Mouse (Mus musculus): ENCODE data around the gene Foxa3. TPM values are rescaled to one million over a fixed set of nuclear protein-coding genes. Genes with fewer than 3 reads are reported as not detected.

Foxa3 gene
- polyA plus RNA-seq, 1 experiment = 0.07 TPM

DNA sequence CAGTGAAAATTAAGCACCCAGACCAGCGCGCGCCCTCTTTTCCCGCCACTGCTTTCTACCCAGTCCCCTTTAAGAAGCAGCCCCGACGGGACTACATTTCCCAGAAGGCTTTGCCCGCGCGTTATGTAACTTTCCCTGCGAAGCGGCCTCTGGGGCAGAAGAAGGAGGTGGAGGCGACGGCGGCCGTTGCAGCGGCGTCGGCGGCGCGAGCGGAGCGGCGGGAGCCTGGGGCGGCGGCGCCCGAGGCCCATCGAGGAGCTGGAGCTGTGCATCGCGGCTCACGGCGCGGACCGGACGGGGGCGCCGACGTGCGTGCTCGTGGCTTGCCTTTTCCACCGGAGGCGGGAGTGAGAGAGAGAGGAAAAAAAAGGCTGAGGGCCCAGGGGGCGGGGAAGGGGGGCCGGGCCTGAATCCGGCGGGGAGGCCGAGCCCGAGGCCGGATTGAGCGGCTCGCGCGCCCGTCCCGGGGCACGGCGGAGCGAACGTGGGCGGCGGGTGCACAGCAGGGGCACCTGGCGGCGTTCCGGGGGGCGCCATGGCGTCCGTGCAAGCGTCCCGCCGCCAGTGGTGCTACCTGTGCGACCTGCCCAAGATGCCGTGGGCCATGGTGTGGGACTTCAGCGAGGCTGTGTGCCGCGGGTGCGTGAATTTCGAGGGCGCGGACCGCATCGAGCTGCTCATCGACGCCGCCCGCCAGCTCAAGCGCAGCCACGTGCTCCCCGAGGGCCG, 19.3 kb downstream of the Foxa3 start, which contains the start of gene Irf2bp1:
Irf2bp1 (plus strand) TSS at position 143 of the 729 bp plus-strand sequence.
- peaks cover 4% of the 10 kb centered on the region for H3K9me3 ChIP-seq (ENCODE audit: control insufficient read depth, low read length)
- peak within 1 kb of the TSS; percentile 84 for H3K4me3 ChIP-seq (replicated peaks)
- H3K4me1 ChIP-seq (ENCODE audit: control insufficient read depth) = peaks cover 69% of the 10 kb centered on the region
- peaks cover 27% of the 10 kb centered on the region for H3K36me3 ChIP-seq (ENCODE audit: control insufficient read depth)
- H3K27me3 ChIP-seq (ENCODE audit: control insufficient read depth) = no peaks in the 10 kb centered on the region
- TF ChIP-seq GATA1 (IDR thresholded peaks at IDR 0.05; ENCODE audit: low read length) (no peak), TAL1 (IDR thresholded peaks at IDR 0.05; ENCODE audit: low read length) (no peak)

DNA sequence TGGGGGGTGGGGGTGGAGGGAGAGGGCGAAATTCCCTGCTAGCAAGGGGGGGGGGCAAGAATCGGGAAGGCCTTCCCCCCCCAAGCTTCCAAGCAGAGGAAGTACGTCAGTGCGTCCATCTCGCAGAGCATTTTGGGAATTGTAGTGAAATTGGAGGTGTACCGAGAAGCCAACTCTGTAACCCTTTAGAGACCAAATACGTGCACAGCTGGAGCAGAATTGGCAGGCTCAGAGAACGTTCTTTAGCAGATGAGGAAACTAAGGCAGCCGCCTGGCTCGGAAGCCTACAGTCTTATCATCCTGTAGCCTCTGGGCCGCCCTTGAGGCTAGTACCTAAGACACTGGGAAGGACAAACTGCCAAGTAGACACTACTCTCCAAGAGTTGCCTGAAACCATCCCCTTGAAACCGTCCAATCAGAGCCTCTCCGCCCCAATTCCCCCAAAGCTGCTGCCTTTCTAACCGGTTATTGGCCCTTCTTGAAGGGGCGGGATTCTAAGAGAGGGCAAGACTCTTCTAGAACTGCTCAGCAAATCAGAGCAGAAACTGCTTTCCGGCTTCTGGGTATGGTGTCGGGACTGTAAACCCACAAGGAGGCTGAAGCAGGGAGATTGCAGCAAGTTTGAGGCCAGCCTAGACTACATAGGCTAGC, 20.4 kb downstream of the Foxa3 start:
- H3K4me3 ChIP-seq (replicated peaks) = peak overlapping the region; percentile 68
- TF ChIP-seq TAL1 (IDR thresholded peaks at IDR 0.05; ENCODE audit: low read length) (no peak), GATA1 (IDR thresholded peaks at IDR 0.05; ENCODE audit: low read length) (no peak)
- peaks cover 4% of the 10 kb centered on the region for H3K9me3 ChIP-seq (ENCODE audit: control insufficient read depth, low read length)
- H3K27me3 ChIP-seq (ENCODE audit: control insufficient read depth) = no peaks in the 10 kb centered on the region
- peaks cover 69% of the 10 kb centered on the region for H3K4me1 ChIP-seq (ENCODE audit: control insufficient read depth)
- H3K36me3 ChIP-seq (ENCODE audit: control insufficient read depth) = peaks cover 27% of the 10 kb centered on the region

DNA sequence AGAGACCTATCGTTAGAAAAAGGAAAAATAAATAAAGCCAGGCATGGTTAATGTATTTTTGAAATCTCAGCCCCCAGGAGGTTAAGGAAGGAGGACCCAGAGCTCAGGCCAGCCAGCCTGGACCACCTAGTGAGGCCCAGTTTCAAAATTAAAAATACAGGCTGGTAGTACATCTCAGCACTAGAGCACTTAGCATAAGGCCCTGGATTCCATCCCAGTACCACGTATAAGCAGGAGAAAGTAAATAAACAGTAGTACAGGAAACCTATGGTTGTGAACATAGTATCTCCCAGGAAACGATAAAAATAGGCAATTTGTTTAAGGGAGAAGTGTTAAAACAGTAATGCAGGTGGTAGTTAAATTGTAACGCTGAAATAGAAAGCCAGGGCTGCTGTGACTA, 21.2 kb downstream of the Foxa3 start:
- Histone ChIP-seq H3K27me3 (ENCODE audit: control insufficient read depth) (no peaks in the 10 kb centered on the region), H3K36me3 (ENCODE audit: control insufficient read depth) (peaks cover 22% of the 10 kb centered on the region), H3K4me1 (ENCODE audit: control insufficient read depth) (peaks cover 65% of the 10 kb centered on the region), H3K4me3 (replicated peaks) (peak overlapping the region; percentile 68), H3K9me3 (ENCODE audit: control insufficient read depth, low read length) (peaks cover 4% of the 10 kb centered on the region)
- TF ChIP-seq GATA1 (IDR thresholded peaks at IDR 0.05; ENCODE audit: low read length) = no peak
- TF ChIP-seq TAL1 (IDR thresholded peaks at IDR 0.05; ENCODE audit: low read length) = no peak

GRCm38 (mm10) chr7:19001807-19002085, 21.6 kb downstream of the Foxa3 start:
- TF ChIP-seq TAL1 (IDR thresholded peaks at IDR 0.05; ENCODE audit: low read length) = no peak
- TF ChIP-seq GATA1 (IDR thresholded peaks at IDR 0.05; ENCODE audit: low read length) = no peak
- Histone ChIP-seq H3K36me3 (ENCODE audit: control insufficient read depth) (peaks cover 19% of the 10 kb centered on the region), H3K9me3 (ENCODE audit: control insufficient read depth, low read length) (peaks cover 4% of the 10 kb centered on the region), H3K4me3 (replicated peaks) (peak overlapping the region; percentile 59), H3K4me1 (ENCODE audit: control insufficient read depth) (peaks cover 62% of the 10 kb centered on the region), H3K27me3 (ENCODE audit: control insufficient read depth) (no peaks in the 10 kb centered on the region)

DNA sequence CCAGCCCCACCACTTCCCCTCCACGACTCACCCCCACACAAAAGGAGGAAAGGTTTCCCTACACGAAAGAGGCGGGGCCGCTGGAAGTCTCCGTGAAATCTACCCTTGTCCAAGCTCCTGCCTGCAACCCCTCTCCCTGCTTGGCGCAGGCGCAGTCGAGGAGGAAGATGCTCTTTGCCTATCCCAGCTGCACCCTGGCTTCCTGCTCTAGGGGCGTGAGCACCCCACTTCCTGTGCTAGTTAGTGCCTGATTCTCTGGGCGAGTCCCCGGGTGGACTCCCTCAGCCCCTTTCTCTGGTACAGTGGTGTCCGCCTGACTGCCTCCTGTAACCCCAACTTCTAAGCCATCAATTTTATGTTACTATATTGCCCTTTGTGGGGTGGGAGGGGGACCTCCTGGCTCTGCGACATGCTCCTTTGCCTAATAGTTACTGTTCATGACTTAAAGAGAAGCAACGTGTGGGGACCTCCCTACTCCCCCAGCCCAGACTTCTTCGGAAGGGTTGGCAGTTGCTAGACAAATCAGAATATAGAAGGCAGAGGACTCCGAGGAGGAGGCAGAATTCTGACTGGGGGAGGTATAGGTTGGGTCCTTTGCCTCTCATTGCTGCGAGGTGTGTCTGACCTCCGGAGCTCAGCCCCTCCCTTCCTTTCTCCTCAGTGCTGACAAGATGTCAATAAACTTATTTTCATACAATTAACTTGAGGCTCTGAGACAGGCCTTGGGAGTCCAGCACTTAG, 22.1 kb downstream of the Foxa3 start:
- Histone ChIP-seq H3K4me1 (ENCODE audit: control insufficient read depth) (peaks cover 58% of the 10 kb centered on the region), H3K9me3 (ENCODE audit: control insufficient read depth, low read length) (peaks cover 4% of the 10 kb centered on the region), H3K36me3 (ENCODE audit: control insufficient read depth) (peaks cover 16% of the 10 kb centered on the region), H3K4me3 (replicated peaks) (peak overlapping the region; percentile 59), H3K27me3 (ENCODE audit: control insufficient read depth) (no peaks in the 10 kb centered on the region)
- TF ChIP-seq GATA1 (IDR thresholded peaks at IDR 0.05; ENCODE audit: low read length) (no peak), TAL1 (IDR thresholded peaks at IDR 0.05; ENCODE audit: low read length) (no peak)

DNA sequence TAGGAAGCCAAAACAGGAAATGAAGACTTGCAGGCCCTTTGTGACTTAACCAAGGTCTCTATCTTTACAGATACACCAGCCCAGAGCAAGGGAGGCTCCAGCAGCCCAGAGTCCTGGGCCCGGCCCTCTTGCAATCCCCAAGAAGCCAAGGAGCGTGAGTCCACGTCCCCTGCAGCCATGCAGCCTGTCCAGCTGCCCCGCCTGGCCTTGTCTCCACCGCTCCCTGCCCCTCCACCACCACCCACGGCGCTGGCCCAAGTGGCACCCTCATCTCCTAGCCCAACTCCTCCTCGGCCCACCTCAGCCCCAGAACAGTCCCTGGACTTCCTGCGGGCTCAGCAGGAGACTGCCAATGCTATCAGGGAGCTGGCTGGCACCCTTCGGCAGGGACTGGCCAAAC, 22.9 kb downstream of the Foxa3 start:
- TF ChIP-seq GATA1 (IDR thresholded peaks at IDR 0.05; ENCODE audit: low read length) (no peak), TAL1 (IDR thresholded peaks at IDR 0.05; ENCODE audit: low read length) (no peak)

DNA sequence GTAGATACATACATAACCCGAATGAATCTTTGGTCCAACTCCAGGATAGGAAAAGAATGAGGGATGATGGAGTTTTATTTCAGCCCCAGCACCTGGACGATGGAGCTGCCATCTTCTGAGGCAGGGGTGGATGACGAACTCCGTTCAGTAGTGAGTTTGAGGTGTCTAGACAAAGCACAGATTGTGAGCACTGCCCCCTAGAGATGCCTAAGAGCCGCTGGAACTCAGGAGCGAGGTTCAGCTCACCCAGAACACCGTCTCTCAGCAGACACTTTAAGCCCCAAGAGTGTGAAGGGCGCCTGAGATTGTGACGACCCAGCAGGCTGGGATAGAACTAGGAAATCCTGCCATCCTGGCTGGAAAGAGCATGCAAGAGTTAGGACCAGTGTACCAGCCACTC, 24.5 kb downstream of the Foxa3 start:
- Histone ChIP-seq H3K4me1 (ENCODE audit: control insufficient read depth) (peaks cover 36% of the 10 kb centered on the region), H3K36me3 (ENCODE audit: control insufficient read depth) (peaks cover 4% of the 10 kb centered on the region; the same call in 1 of the 2 replicates), H3K4me3 (replicated peaks) (no peak overlapping the region), H3K27me3 (ENCODE audit: control insufficient read depth) (peaks cover 3% of the 10 kb centered on the region), H3K9me3 (ENCODE audit: control insufficient read depth, low read length) (no peaks in the 10 kb centered on the region)
- TF ChIP-seq GATA1 (IDR thresholded peaks at IDR 0.05; ENCODE audit: low read length) = no peak

More for the DNA sequence above, 22.9 kb downstream of the Foxa3 start:
- Histone ChIP-seq H3K36me3 (ENCODE audit: control insufficient read depth) (peaks cover 8% of the 10 kb centered on the region), H3K9me3 (ENCODE audit: control insufficient read depth, low read length) (peaks cover under 1% of the 10 kb centered on the region), H3K4me3 (replicated peaks) (peak overlapping the region; percentile 59), H3K4me1 (ENCODE audit: control insufficient read depth) (peaks cover 50% of the 10 kb centered on the region), H3K27me3 (ENCODE audit: control insufficient read depth) (no peaks in the 10 kb centered on the region)

- peaks cover 4% of the 10 kb centered on the region; the same call in 1 of the 2 replicates for H3K36me3 ChIP-seq (ENCODE audit: control insufficient read depth)
- no peak overlapping the region for H3K4me3 ChIP-seq (replicated peaks)
- H3K27me3 ChIP-seq (ENCODE audit: control insufficient read depth) = peaks cover 61% of the 10 kb centered on the region
- TF ChIP-seq TAL1 (IDR thresholded peaks at IDR 0.05; ENCODE audit: low read length) (no peak), GATA1 (IDR thresholded peaks at IDR 0.05; ENCODE audit: low read length) (no peak)
- H3K4me1 ChIP-seq (ENCODE audit: control insufficient read depth) = peaks cover 20% of the 10 kb centered on the region
- peaks cover 4% of the 10 kb centered on the region; the same call in 1 of the 2 replicates for H3K9me3 ChIP-seq (ENCODE audit: control insufficient read depth, low read length)
Measured at GRCm38 (mm10) chr7:18993036-18993435, 30.3 kb downstream of the Foxa3 start.

GRCm38 (mm10) chr7:18992294-18992675, 31.1 kb downstream of the Foxa3 start:
- Histone ChIP-seq H3K4me3 (replicated peaks) (no peak overlapping the region), H3K9me3 (ENCODE audit: control insufficient read depth, low read length) (peaks cover 4% of the 10 kb centered on the region; the same call in 1 of the 2 replicates), H3K4me1 (ENCODE audit: control insufficient read depth) (peaks cover 20% of the 10 kb centered on the region), H3K36me3 (ENCODE audit: control insufficient read depth) (peaks cover 4% of the 10 kb centered on the region; the same call in 1 of the 2 replicates), H3K27me3 (ENCODE audit: control insufficient read depth) (peaks cover 68% of the 10 kb centered on the region)
- no peak for TF ChIP-seq TAL1 (IDR thresholded peaks at IDR 0.05; ENCODE audit: low read length)
- no peak for TF ChIP-seq GATA1 (IDR thresholded peaks at IDR 0.05; ENCODE audit: low read length)

Data from erythroblast, embryonic 14.5 days (primary cell).